Mouse (Mus musculus): Measurements from ENCODE around the gene Minos1. TPM values are rescaled to one million over a fixed set of nuclear protein-coding genes. Genes with fewer than 3 reads are reported as not detected.
A peak's percentile ranks its signal among the peaks of the same experiment; 100 is the strongest.

The Minos1 gene
- polyA plus RNA-seq, 1 experiment from 2014 or later: 382 TPM

DNA sequence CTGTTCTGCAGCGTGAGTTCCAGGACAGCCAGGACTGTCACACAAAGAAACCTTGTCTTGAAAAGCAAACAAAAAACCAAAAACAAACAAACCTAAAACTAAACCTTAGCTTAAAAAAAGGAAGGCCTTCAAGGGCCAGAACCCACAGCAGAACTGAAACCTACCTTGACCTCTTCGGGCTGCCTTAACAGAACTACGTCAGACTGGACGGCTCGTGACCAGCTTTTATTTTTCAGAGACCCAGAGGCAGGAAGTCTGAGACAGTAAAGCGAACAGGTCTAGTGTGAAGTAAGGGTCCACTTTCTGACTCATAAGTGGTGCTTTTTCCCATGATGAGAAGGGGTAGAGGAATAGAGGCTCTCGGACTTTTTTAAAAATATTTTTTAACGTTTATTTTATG, 35.3 kb upstream of the Minos1 start:
- Histone ChIP-seq H3K4me3 (no peak overlapping the region), H3K36me3 (no peaks in the 10 kb centered on the region), H3K27ac (replicated peaks) (no peak overlapping the region), H3K27me3 (no peaks in the 10 kb centered on the region), H3K9me3 (no peaks in the 10 kb centered on the region), H3K4me1 (no peaks in the 10 kb centered on the region), H3K4me2 (replicated peaks) (no peak overlapping the region), H3K9ac (replicated peaks) (no peak overlapping the region)
- 88% methylated on average over 8 of the region's 8 CpGs for WGBS
- no peak for ATAC-seq (ENCODE audit: low FRiP score, low read depth)

DNA sequence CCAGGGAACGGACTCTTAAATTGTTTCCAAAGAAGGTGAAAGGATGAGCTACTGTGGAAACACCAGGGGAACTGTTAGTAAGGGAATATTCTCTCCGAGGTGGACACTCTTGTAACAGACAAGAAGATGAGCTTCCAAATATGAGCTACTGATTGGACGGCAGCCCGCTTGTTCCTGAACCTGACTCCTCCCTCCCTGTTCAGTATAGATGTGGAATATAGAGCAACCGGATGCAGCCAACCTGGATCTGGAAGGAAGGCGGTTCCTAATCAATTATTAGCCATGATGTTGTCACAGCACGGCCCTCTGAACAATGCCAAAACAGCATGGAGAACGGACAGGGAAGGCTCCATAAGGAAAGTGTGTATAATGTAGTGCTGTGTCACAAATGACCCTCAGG, 34.3 kb upstream of the Minos1 start:
- WGBS: 89% methylated on average over 8 of the region's 8 CpGs
- H3K9ac ChIP-seq (replicated peaks): no peak overlapping the region

DNA sequence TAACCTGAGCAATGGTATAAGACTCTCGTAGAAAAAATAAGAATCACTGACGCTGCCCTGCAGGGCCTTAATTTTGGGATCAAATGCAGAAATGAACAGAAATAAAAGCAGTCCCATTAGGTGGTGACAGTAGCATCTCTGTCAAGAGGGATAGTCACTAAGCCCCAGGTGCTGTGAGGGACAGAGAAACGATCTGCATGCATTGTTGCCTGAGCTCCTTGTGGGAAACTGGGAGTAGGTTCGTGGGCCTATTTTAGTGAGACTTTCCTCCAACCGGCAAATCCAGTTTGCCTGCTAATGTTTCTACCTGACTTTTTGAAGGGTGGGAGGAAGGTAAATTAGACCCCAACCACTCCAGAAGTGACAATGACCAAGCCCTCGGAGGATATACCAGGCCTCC, 33.2 kb upstream of the Minos1 start:
- H3K27me3 ChIP-seq: no peaks in the 10 kb centered on the region
- H3K27ac ChIP-seq (replicated peaks): no peak overlapping the region
- H3K36me3 ChIP-seq: no peaks in the 10 kb centered on the region
- 83% methylated on average over 6 of the region's 6 CpGs for WGBS
- H3K4me2 ChIP-seq (replicated peaks): no peak overlapping the region
- H3K4me1 ChIP-seq: no peaks in the 10 kb centered on the region
- no peaks in the 10 kb centered on the region for H3K9me3 ChIP-seq
- no peak overlapping the region for H3K4me3 ChIP-seq
- no peak for ATAC-seq (ENCODE audit: low FRiP score, low read depth)
- H3K9ac ChIP-seq (replicated peaks): no peak overlapping the region

More for the DNA sequence above, 34.3 kb upstream of the Minos1 start:
- no peak overlapping the region for H3K4me3 ChIP-seq
- H3K27ac ChIP-seq (replicated peaks): no peak overlapping the region
- no peaks in the 10 kb centered on the region for H3K36me3 ChIP-seq
- no peaks in the 10 kb centered on the region for H3K27me3 ChIP-seq
- ATAC-seq (ENCODE audit: low FRiP score, low read depth): no peak
- no peak overlapping the region for H3K4me2 ChIP-seq (replicated peaks)
- no peaks in the 10 kb centered on the region for H3K9me3 ChIP-seq
- no peaks in the 10 kb centered on the region for H3K4me1 ChIP-seq

GRCm38 (mm10) chr4:139161076-139161475, 30.2 kb upstream of the Minos1 start:
- ATAC-seq (ENCODE audit: low FRiP score, low read depth): no peak
- H3K9me3 ChIP-seq: no peaks in the 10 kb centered on the region
- no peaks in the 10 kb centered on the region for H3K4me1 ChIP-seq
- no peak overlapping the region for H3K27ac ChIP-seq (replicated peaks)
- 88% methylated on average over 2 of the region's 2 CpGs for WGBS
- H3K4me2 ChIP-seq (replicated peaks): no peak overlapping the region
- H3K4me3 ChIP-seq: no peak overlapping the region
- H3K27me3 ChIP-seq: 0 out of 2 replicates have a peak, but pooled peaks cover 4% of the 10 kb centered on the region
- no peaks in the 10 kb centered on the region for H3K36me3 ChIP-seq
- no peak overlapping the region for H3K9ac ChIP-seq (replicated peaks)

DNA sequence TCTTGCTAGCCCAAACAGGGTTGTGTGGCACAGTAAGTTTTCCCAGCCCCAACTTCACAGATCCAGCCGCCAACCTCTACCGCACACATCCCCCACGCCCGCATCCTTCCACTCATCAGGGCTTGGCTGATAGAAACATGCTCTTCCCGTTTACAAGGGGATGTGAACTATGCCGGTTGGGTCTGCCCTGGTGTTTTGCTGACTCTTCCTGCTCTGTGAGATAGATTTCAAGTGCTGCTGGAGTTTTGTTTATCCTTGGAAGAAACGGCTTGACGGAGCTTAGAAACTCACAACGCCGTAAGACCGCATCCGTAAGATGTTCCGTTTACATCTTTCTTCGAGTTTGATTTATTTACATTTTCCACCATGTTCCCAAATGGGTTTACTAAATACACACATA, 27.4 kb upstream of the Minos1 start:
- H3K27ac ChIP-seq (replicated peaks): no peak overlapping the region
- no peaks in the 10 kb centered on the region for H3K4me1 ChIP-seq
- no peak overlapping the region for H3K4me2 ChIP-seq (replicated peaks)
- no peak overlapping the region for H3K4me3 ChIP-seq
- no peak overlapping the region for H3K9ac ChIP-seq (replicated peaks)
- H3K27me3 ChIP-seq: 0 out of 2 replicates have a peak, but pooled peaks cover 4% of the 10 kb centered on the region
- no peaks in the 10 kb centered on the region for H3K9me3 ChIP-seq
- 92% methylated on average over 14 of the region's 14 CpGs for WGBS
- H3K36me3 ChIP-seq: no peaks in the 10 kb centered on the region
- ATAC-seq (ENCODE audit: low FRiP score, low read depth): no peak

DNA sequence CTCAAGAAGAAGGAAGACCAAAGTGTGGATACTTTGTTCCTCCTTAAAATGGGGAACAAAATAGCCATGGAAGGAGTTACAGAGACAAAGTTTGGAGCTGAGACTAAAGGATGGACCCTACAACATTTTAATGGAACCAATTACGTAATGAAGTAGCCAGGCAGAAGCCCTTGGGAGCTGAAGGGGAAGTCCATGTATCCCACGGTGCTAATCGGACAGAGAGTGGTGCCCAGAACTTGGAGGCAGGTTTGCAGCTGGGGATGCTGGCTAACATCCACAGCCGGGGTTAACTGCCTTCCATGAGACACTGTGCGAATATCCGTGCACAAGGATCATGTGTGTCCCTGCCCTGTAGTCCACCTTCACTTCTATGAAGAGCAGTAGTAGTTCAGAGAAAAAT, 25.6 kb upstream of the Minos1 start:
- H3K4me2 ChIP-seq (replicated peaks): no peak overlapping the region
- H3K9me3 ChIP-seq: no peaks in the 10 kb centered on the region
- no peak for ATAC-seq (ENCODE audit: low FRiP score, low read depth)
- no peak overlapping the region for H3K9ac ChIP-seq (replicated peaks)
- H3K27me3 ChIP-seq: 0 out of 2 replicates have a peak, but pooled peaks cover 4% of the 10 kb centered on the region
- no peak overlapping the region for H3K27ac ChIP-seq (replicated peaks)
- no peaks in the 10 kb centered on the region for H3K4me1 ChIP-seq
- H3K36me3 ChIP-seq: no peaks in the 10 kb centered on the region
- H3K4me3 ChIP-seq: no peak overlapping the region
- 88% methylated on average over 6 of the region's 6 CpGs for WGBS

DNA sequence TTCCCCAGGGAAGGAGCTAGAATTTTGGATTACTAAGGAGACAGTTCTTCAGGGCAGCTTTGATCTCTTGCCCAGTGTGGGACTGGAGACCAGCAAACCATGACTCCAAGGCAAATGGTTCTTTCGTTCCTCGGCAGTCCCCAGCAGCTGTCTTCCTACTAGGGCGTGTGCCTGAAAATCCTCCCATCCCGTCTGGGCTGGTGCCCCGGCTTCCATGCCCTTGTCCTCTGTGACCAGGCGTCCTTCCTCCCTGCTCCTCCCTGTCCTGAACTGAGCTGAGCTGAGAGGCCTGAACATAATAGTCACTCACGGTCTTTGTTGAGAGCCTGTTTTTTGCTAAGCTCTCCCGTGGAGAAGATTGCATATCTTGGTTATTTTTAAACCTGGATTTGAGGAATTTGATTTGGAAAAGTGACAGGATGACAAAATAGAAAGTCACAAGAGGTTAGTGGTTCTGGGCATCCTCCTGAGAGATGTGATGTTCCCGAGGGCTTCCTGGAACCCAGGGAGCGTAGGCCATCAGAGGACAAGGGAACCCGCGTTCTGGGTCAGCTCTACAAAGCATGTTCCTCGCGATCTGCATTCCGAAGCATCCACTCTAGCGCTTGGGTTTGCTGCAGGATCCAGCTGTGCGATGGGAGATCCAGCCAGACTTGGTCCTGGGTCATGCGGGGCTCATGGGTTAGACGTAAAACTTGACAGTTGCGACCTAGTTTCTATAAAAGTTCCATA, 23.8 kb upstream of the Minos1 start:
- Histone ChIP-seq H3K36me3 (no peaks in the 10 kb centered on the region), H3K4me2 (replicated peaks) (no peak overlapping the region), H3K9ac (replicated peaks) (no peak overlapping the region), H3K4me3 (no peak overlapping the region), H3K27me3 (0 out of 2 replicates have a peak, but pooled peaks cover 4% of the 10 kb centered on the region), H3K27ac (replicated peaks) (no peak overlapping the region), H3K9me3 (no peaks in the 10 kb centered on the region), H3K4me1 (no peaks in the 10 kb centered on the region)
- WGBS: 82% methylated on average over 20 of the region's 20 CpGs
- no peak for ATAC-seq (ENCODE audit: low FRiP score, low read depth)

DNA sequence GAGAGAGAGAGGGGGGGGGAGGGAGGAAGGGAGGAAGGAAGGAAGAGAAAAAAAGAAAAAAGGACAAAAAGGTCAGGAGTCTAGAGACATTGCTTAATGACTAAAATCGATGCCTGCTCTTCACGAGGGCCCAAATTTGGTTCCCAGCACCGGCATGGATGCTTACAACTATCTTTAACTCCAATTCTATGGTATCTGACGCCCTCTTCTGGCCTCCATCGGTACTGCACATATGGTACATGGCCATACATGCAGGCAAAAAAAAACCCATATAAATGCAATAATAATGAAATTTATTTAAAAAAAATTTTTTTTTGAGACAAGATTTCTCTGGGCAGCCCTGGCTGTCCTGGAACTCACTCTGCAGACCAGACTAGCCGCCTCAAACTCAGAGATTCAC, 20.5 kb upstream of the Minos1 start:
- Histone ChIP-seq H3K4me1 (no peaks in the 10 kb centered on the region), H3K4me2 (replicated peaks) (no peak overlapping the region), H3K27ac (replicated peaks) (no peak overlapping the region), H3K4me3 (no peak overlapping the region), H3K9ac (replicated peaks) (no peak overlapping the region), H3K9me3 (peaks cover 19% of the 10 kb centered on the region), H3K36me3 (no peaks in the 10 kb centered on the region), H3K27me3 (no peaks in the 10 kb centered on the region)
- ATAC-seq (ENCODE audit: low FRiP score, low read depth): no peak
- 68% methylated on average over 6 of the region's 6 CpGs for WGBS

DNA sequence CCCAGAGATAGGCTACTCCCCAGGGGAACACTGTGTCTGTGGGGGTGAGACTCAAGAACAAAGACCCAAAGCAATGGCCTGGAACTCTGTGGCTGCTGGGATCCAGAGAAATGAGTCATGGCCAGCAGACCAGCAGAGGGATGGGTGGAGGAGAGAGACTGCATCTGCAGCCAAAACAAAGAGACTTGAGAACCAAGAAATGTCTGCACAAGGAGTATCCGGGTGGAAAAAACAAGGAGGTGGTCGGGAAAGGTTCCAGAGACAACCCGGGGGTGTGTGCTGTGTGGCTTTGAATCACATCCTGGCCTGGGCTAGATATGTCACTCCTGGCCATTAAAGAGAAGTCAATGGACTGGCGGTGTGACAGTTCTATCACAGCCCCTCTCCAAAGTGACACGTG, 15.8 kb upstream of the Minos1 start:
- peaks cover 22% of the 10 kb centered on the region for H3K9me3 ChIP-seq
- no peak overlapping the region for H3K27ac ChIP-seq (replicated peaks)
- peaks cover 4% of the 10 kb centered on the region; the same call in 1 of the 2 replicates for H3K4me1 ChIP-seq
- H3K4me2 ChIP-seq (replicated peaks): no peak overlapping the region
- no peaks in the 10 kb centered on the region for H3K27me3 ChIP-seq
- 87% methylated on average over 5 of the region's 5 CpGs for WGBS
- no peaks in the 10 kb centered on the region for H3K36me3 ChIP-seq
- no peak overlapping the region for H3K4me3 ChIP-seq
- no peak overlapping the region for H3K9ac ChIP-seq (replicated peaks)
- no peak for ATAC-seq (ENCODE audit: low FRiP score, low read depth)

- H3K27ac ChIP-seq (replicated peaks): no peak overlapping the region
- 89% methylated on average over 11 of the region's 11 CpGs for WGBS
- no peak overlapping the region for H3K9ac ChIP-seq (replicated peaks)
- H3K27me3 ChIP-seq: no peaks in the 10 kb centered on the region
- no peaks in the 10 kb centered on the region for H3K36me3 ChIP-seq
- H3K9me3 ChIP-seq: peaks cover 22% of the 10 kb centered on the region
- peaks cover 4% of the 10 kb centered on the region; the same call in 1 of the 2 replicates for H3K4me1 ChIP-seq
- no peak overlapping the region for H3K4me2 ChIP-seq (replicated peaks)
- no peak for ATAC-seq (ENCODE audit: low FRiP score, low read depth)
- no peak overlapping the region for H3K4me3 ChIP-seq
These were observed 14.2 kb upstream of the Minos1 start for GRCm38 (mm10) chr4:139145156-139145555.

GRCm38 (mm10) chr4:139144577-139144976, 13.7 kb upstream of the Minos1 start:
- ATAC-seq (ENCODE audit: low FRiP score, low read depth): no peak
- H3K9ac ChIP-seq (replicated peaks): no peak overlapping the region
- H3K27me3 ChIP-seq: no peaks in the 10 kb centered on the region
- H3K4me2 ChIP-seq (replicated peaks): no peak overlapping the region
- H3K9me3 ChIP-seq: peaks cover 20% of the 10 kb centered on the region
- peaks cover 4% of the 10 kb centered on the region; the same call in 1 of the 2 replicates for H3K4me1 ChIP-seq
- 77% methylated on average over 4 of the region's 4 CpGs for WGBS
- H3K36me3 ChIP-seq: no peaks in the 10 kb centered on the region
- no peak overlapping the region for H3K4me3 ChIP-seq
- no peak overlapping the region for H3K27ac ChIP-seq (replicated peaks)

- H3K27ac ChIP-seq (replicated peaks): no peak overlapping the region; the same call in 1 of the 2 replicates
- H3K36me3 ChIP-seq: no peaks in the 10 kb centered on the region
- peaks cover 9% of the 10 kb centered on the region; the same call in 1 of the 2 replicates for H3K9me3 ChIP-seq
- WGBS: 33% methylated on average over 9 of the region's 9 CpGs
- 0 out of 2 replicates have a peak overlapping the region, but pooled peaks have one; percentile 24 for H3K9ac ChIP-seq (replicated peaks)
- peaks cover 4% of the 10 kb centered on the region; the same call in 1 of the 2 replicates for H3K4me1 ChIP-seq
- peak overlapping the region; percentile 32 for H3K4me2 ChIP-seq (replicated peaks)
- ATAC-seq (ENCODE audit: low FRiP score, low read depth): no peak
- no peak overlapping the region for H3K4me3 ChIP-seq
- no peaks in the 10 kb centered on the region for H3K27me3 ChIP-seq
These were observed 12.1 kb upstream of the Minos1 start for GRCm38 (mm10) chr4:139142985-139143384.

All from midbrain, embryonic 12.5 days (tissue).